Mouse (Mus musculus) heart, embryonic 13.5 days (tissue): Measurements from ENCODE around the gene Apoa2. TPM values are rescaled to one million over a fixed set of nuclear protein-coding genes. Genes with fewer than 3 reads are reported as not detected.

Source experiments
- ATAC-seq: fragments of 200-750 bp; cut with Nextera tagmentation; 2 replicates; pipeline ENCODE4 v1.8.0; 2017; ENCODE audit warnings: moderate TSS enrichment; ENCODE audit not compliant: insufficient number of reproducible peaks, low FRiP score, low TSS enrichment; ENCODE audit errors: extremely low read depth
- H3K27ac ChIP-seq: fragments of 300-500 bp; sonication (generic); replicated peaks from 2 replicates; pipeline ENCODE4 v1.5.1; 2015; ENCODE audit warnings: moderate library complexity, mild to moderate bottlenecking, inconsistent platforms
- H3K27me3 ChIP-seq: fragments of 300-500 bp; sonication (generic); replicated peaks from 2 replicates; pipeline ENCODE4 v1.6.1; 2015; ENCODE audit warnings: mild to moderate bottlenecking, inconsistent platforms
- H3K36me3 ChIP-seq: fragments of 300-500 bp; sonication (generic); 2 replicates; pipeline ENCODE4 v1.6.1; 2015; ENCODE audit warnings: mild to moderate bottlenecking, inconsistent platforms
- H3K4me1 ChIP-seq: fragments of 300-500 bp; sonication (generic); 2 replicates; pipeline ENCODE4 v1.6.1; 2015; ENCODE audit warnings: inconsistent platforms
- H3K4me2 ChIP-seq: fragments of 300-500 bp; sonication (generic); 2 replicates; pipeline ENCODE4 v1.6.1; 2015; ENCODE audit warnings: inconsistent platforms, mild to moderate bottlenecking, moderate library complexity
- H3K4me3 ChIP-seq: fragments of 300-500 bp; sonication (generic); 2 replicates; pipeline ENCODE4 v1.5.1; 2015; ENCODE audit warnings: moderate library complexity, mild to moderate bottlenecking, inconsistent platforms
- H3K9ac ChIP-seq: fragments of 300-500 bp; sonication (generic); 2 replicates; pipeline ENCODE4 v1.6.1; 2015; ENCODE audit warnings: inconsistent platforms, mild to moderate bottlenecking, moderate library complexity
- H3K9me3 ChIP-seq: fragments of 300-500 bp; sonication (generic); 2 replicates; pipeline ENCODE4 v1.6.1; 2016; ENCODE audit warnings: inconsistent platforms
- WGBS: fragments of 180-500 bp; shearing (Covaris S2); methylation state at CpG from one replicate; pipeline ENCODE4 v1.1.7; 2015; ENCODE audit warnings: mixed read lengths; 5-methylcytosine and 5-hydroxymethylcytosine counted together
- polyA plus RNA-seq: library from polyadenylated mRNA; unstranded; fragments of >200 nt; fragmentation: Nextera tagmentation; extraction: Ambion mirVana; gene quantifications from 2 replicates; pipeline ENCODE4 v1.2.1, GENCODE M21; 2015

Apoa2 gene
- 21.9 and 119 TPM in 2 replicates for polyA plus RNA-seq

- H3K4me2 ChIP-seq, result no peak within 1 kb of the TSS
- no peak for ATAC-seq
- H3K27ac ChIP-seq, result no peak within 1 kb of the TSS
- WGBS, result 67% methylated on average over 5 of the region's 5 CpGs
- H3K36me3 ChIP-seq, result peaks cover 9% of the 10 kb centered on the region
- no peak within 1 kb of the TSS for H3K4me3 ChIP-seq
- no peaks in the 10 kb centered on the region for H3K9me3 ChIP-seq
- H3K4me1 ChIP-seq, result peaks cover 23% of the 10 kb centered on the region
- H3K27me3 ChIP-seq, result no peaks in the 10 kb centered on the region
- no peak within 1 kb of the TSS for H3K9ac ChIP-seq
Observed at GRCm38 (mm10) chr1:171224857-171225256, at the start of gene Apoa2. Gene Apoa2, plus strand, starts transcription at chr1:171225054.

DNA sequence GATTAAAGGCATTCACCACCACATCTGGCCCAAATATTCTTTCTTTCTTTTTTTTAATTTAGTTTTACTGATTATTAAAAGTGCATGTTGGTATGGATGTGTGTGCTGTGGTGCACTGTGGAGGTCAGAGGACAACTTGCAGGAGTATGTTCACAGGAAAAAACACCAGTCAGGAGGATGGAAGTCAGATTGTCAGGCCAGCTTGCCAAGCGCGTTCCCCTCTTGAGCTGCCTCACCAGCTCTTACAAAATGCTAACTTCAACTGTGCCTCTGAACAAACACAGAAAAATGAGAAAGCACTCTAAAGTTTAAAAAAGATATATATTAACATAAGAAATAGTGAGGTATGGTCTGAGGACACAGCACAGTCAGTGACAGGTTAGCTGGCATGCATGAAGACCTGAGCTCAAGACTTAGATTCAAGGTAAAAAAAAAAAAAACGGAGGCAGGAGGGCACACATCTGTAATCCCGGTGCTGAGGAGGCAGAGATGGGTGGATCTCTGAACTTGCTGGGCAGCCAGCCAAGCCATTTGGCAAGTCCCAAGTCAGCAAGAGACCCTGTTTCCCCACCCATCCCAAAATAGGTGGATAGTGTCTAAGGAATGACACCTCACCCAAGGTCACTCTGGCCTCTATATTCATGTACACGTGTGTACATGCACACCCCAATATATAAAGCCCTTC lies 45.2 kb upstream of the Apoa2 start:
- H3K4me3 ChIP-seq, result no peak overlapping the region
- ATAC-seq, result no peak
- no peak overlapping the region for H3K4me2 ChIP-seq
- H3K9me3 ChIP-seq, result no peaks in the 10 kb centered on the region
- no peak overlapping the region for H3K9ac ChIP-seq
- WGBS, result 54% methylated on average over 5 of the region's 5 CpGs
- no peaks in the 10 kb centered on the region for H3K27me3 ChIP-seq
- peak overlapping the region; percentile 5; the same call in 1 of the 2 replicates for H3K27ac ChIP-seq
- H3K36me3 ChIP-seq, result no peaks in the 10 kb centered on the region
- H3K4me1 ChIP-seq, result peaks cover 19% of the 10 kb centered on the region

DNA sequence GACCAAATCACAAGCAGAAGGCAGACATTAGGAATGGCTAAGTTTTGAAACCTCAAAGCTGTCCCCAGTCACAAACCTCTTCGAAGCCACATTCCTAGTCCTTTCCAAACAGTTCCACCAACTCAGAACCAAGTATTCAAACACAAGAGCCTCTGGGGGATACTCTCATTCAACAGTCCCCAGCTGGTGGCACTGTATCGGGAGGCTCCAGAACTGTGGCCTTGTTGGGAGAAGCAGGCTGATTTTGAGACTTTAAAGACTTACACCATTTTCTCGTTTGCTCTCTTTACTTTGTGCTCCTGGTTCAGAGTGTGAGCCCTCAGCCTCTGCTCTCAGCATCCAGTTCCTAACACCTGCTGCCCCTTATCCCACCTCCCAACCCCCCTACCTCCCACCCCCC lies 41.8 kb upstream of the Apoa2 start:
- no peak overlapping the region for H3K4me3 ChIP-seq
- no peak overlapping the region for H3K9ac ChIP-seq
- H3K27ac ChIP-seq, result no peak overlapping the region
- ATAC-seq, result no peak
- H3K36me3 ChIP-seq, result no peaks in the 10 kb centered on the region
- no peak overlapping the region for H3K4me2 ChIP-seq
- 84% methylated on average over 3 of the region's 3 CpGs for WGBS
- no peaks in the 10 kb centered on the region for H3K27me3 ChIP-seq
- H3K4me1 ChIP-seq, result peaks cover 45% of the 10 kb centered on the region
- no peaks in the 10 kb centered on the region for H3K9me3 ChIP-seq

DNA sequence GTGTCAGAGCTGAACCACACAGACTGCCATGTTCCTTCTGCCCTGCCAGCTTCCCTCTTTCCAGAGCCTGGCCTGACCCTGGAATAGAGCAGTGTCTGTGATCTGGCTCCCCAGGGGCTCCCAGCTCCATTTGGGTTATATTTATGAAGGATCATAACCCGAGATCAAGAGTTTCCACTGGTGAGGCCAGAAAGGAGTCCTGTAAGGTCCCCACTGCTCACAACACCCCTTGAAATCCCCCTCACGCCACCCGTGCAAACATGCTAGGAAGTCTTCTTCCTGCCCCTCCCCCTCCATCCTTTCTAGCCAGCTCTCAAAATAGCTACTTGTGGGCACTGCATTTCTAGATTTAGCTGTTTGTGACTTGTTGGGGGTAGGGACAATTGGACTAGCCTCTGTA lies 41.2 kb upstream of the Apoa2 start:
- Histone ChIP-seq H3K9me3 (no peaks in the 10 kb centered on the region), H3K4me2 (peak overlapping the region; percentile 39), H3K9ac (no peak overlapping the region), H3K27me3 (no peaks in the 10 kb centered on the region), H3K4me3 (no peak overlapping the region), H3K27ac (peak overlapping the region; percentile 82), H3K4me1 (peaks cover 51% of the 10 kb centered on the region), H3K36me3 (no peaks in the 10 kb centered on the region)
- WGBS, result 43% methylated on average over 3 of the region's 3 CpGs
- peak; percentile 54; the same call in 1 of the 2 replicates for ATAC-seq

GRCm38 (mm10) chr1:171184314-171184713 lies 40.5 kb upstream of the Apoa2 start:
- no peak for ATAC-seq
- 68% methylated on average over 7 of the region's 7 CpGs for WGBS
- H3K9me3 ChIP-seq, result no peaks in the 10 kb centered on the region
- H3K27ac ChIP-seq, result peak overlapping the region; percentile 82
- peaks cover 58% of the 10 kb centered on the region for H3K4me1 ChIP-seq
- H3K36me3 ChIP-seq, result no peaks in the 10 kb centered on the region
- H3K9ac ChIP-seq, result no peak overlapping the region
- H3K4me3 ChIP-seq, result no peak overlapping the region
- no peaks in the 10 kb centered on the region for H3K27me3 ChIP-seq
- H3K4me2 ChIP-seq, result peak overlapping the region; percentile 39; the same call in 1 of the 2 replicates

GRCm38 (mm10) chr1:171185655-171186054 lies 39.2 kb upstream of the Apoa2 start:
- no peak overlapping the region for H3K4me2 ChIP-seq
- WGBS, result 64% methylated on average over 8 of the region's 8 CpGs
- H3K27ac ChIP-seq, result peak overlapping the region; percentile 62
- H3K27me3 ChIP-seq, result no peaks in the 10 kb centered on the region
- H3K36me3 ChIP-seq, result no peaks in the 10 kb centered on the region
- H3K9ac ChIP-seq, result 0 out of 2 replicates have a peak overlapping the region, but pooled peaks have one; percentile 3
- H3K4me1 ChIP-seq, result peaks cover 67% of the 10 kb centered on the region
- H3K9me3 ChIP-seq, result no peaks in the 10 kb centered on the region
- ATAC-seq, result no peak
- H3K4me3 ChIP-seq, result no peak overlapping the region

DNA sequence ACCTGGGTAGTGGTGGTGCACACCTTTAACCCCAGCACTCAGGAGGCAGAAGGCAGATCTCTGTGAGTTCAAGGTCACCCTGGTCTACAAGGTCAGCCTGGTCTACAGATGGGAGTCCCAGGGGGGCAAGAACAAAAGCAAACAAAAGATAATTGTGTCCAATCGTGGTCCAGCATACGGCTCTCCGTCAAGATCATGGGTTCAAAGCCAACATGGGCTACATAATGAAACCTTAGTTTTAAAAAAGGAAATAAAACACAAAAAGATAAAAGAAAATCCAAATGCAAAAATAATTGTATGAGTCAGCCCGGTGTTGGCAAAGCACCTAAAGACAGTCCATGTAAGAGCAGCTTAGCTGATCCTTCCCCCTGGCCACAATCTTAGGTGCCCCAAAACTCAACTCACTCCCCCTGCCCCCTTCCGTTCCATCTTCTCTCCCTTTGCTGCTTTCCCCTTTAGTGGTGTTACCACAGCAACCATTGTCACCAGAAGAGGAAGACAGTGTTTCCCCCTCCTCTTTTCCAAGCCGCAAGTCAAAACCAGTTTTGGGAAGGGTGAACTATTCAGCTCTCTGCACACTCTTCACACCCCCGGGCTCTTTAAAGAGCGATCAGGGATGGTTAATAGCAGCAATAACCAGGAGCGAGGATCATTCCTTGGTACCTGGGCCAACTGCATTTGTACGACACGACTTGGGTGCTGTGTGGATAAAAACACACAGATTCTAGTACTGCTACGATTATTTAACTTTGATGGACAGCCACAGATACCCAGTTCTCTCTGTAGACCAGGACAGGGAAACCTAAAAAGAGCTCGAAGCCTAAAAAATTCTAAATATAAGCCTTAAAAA lies 36.8 kb upstream of the Apoa2 start:
- WGBS, result 69% methylated on average over 13 of the region's 13 CpGs
- H3K9me3 ChIP-seq, result no peaks in the 10 kb centered on the region
- H3K4me3 ChIP-seq, result no peak overlapping the region
- H3K36me3 ChIP-seq, result no peaks in the 10 kb centered on the region
- H3K4me2 ChIP-seq, result no peak overlapping the region
- peak overlapping the region; percentile 95 for H3K27ac ChIP-seq
- no peak for ATAC-seq
- peak overlapping the region; percentile 58 for H3K9ac ChIP-seq
- H3K27me3 ChIP-seq, result peaks cover 8% of the 10 kb centered on the region
- H3K4me1 ChIP-seq, result peaks cover 80% of the 10 kb centered on the region

- Histone ChIP-seq H3K36me3 (no peaks in the 10 kb centered on the region), H3K4me1 (peaks cover 82% of the 10 kb centered on the region), H3K9ac (peak overlapping the region; percentile 58), H3K9me3 (no peaks in the 10 kb centered on the region), H3K4me2 (peak overlapping the region; percentile 55), H3K4me3 (peak overlapping the region; percentile 2; the same call in 1 of the 2 replicates), H3K27me3 (peaks cover 17% of the 10 kb centered on the region), H3K27ac (peak overlapping the region; percentile 95)
- 11% methylated on average over 8 of the region's 8 CpGs for WGBS
- ATAC-seq, result no peak
Observed at GRCm38 (mm10) chr1:171189046-171189445, 35.8 kb upstream of the Apoa2 start.

- 40% methylated on average over 14 of the region's 14 CpGs for WGBS
- H3K27ac ChIP-seq, result peak overlapping the region; percentile 95
- peaks cover 22% of the 10 kb centered on the region for H3K27me3 ChIP-seq
- peak overlapping the region; percentile 2; the same call in 1 of the 2 replicates for H3K4me3 ChIP-seq
- peak; percentile 61; the same call in 1 of the 2 replicates for ATAC-seq
- peak overlapping the region; percentile 58 for H3K9ac ChIP-seq
- H3K36me3 ChIP-seq, result no peaks in the 10 kb centered on the region
- H3K4me2 ChIP-seq, result peak overlapping the region; percentile 55
- peaks cover 82% of the 10 kb centered on the region for H3K4me1 ChIP-seq
- H3K9me3 ChIP-seq, result no peaks in the 10 kb centered on the region
Observed at GRCm38 (mm10) chr1:171189476-171190114, 35.3 kb upstream of the Apoa2 start.

- Histone ChIP-seq H3K4me1 (peaks cover 86% of the 10 kb centered on the region), H3K27ac (peak overlapping the region; percentile 95), H3K36me3 (no peaks in the 10 kb centered on the region), H3K4me3 (no peak overlapping the region), H3K4me2 (no peak overlapping the region), H3K9ac (no peak overlapping the region), H3K27me3 (peaks cover 35% of the 10 kb centered on the region), H3K9me3 (no peaks in the 10 kb centered on the region)
- ATAC-seq, result no peak
- WGBS, result 92% methylated on average over 9 of the region's 9 CpGs
Observed at GRCm38 (mm10) chr1:171190832-171191231, 34.0 kb upstream of the Apoa2 start.

GRCm38 (mm10) chr1:171192283-171192682 lies 32.6 kb upstream of the Apoa2 start:
- peaks cover 77% of the 10 kb centered on the region for H3K4me1 ChIP-seq
- no peak overlapping the region for H3K27ac ChIP-seq
- no peaks in the 10 kb centered on the region for H3K9me3 ChIP-seq
- ATAC-seq, result no peak
- H3K4me3 ChIP-seq, result no peak overlapping the region
- H3K4me2 ChIP-seq, result no peak overlapping the region
- H3K36me3 ChIP-seq, result no peaks in the 10 kb centered on the region
- H3K9ac ChIP-seq, result no peak overlapping the region
- 40% methylated on average over 10 of the region's 10 CpGs for WGBS
- peaks cover 44% of the 10 kb centered on the region for H3K27me3 ChIP-seq
